Mouse (Mus musculus): Measurements from ENCODE around the gene Timm44.
A peak's percentile ranks its signal among the peaks of the same experiment; 100 is the strongest.
"Not testable (repeated sequence)": the region's sequence is repeated elsewhere in the genome, so short reads cannot be mapped to it uniquely, and the experiment has no call there.

Timm44 gene

GRCm38 (mm10) chr8:4263105-4263791, 12.5 kb downstream of the Timm44 start:
- DNase-seq (ENCODE audit: low spot score in 2 of 2), result no peak

DNA sequence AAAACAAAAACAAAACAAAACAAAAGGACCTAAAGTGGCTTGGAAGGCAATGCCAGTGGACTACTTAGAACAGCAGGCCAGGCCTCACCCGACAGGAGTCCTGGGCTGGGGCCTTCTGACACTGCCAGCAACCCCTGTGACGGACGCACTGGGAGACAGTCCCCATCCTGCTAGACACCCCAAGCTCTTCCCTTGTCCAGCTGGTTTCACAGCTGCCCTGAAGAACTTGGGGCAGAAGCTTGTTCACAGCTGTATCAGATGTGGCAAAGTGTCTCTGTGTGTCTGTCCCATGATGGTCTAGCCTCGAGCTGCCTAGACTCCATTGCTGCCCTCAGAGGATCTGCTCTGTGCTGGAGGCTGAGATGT, 15.9 kb downstream of the Timm44 start:
- DNase-seq (ENCODE audit: low spot score in 2 of 2), result no peak

DNA sequence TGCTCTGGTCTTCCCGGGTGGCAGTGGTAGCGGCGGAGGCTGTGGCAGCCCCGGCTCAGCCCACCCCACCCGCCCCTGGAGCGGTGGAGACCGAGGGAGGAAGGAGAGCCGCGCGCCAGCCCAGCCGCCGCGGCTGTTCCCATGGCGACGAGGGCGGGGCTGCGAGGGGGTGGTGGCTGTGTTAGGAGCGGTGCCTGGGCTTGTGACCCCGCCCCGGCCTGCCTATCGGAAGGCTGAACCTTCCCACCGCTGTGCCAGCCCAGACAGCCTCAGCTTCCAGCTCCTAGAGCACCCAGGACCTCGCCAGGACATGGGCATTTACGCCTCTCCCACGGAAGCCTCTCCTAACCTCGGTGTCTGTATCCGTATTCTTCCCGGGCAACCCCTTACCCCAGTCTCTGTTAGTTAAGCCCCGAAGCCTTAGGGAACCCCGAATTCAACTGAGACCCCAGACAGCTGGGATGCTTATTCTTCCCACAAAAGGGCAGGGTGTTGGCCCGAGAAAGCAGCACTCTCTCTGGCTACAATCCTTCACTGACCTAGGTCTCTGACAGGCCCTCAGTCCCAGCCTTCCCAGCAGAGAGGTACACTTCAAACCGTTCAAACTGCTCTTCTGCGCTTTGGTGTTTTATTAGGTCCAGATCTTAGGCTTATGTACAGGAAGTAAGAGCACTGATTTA, 16.4 kb downstream of the Timm44 start, which contains the start of gene Ctxn1:
Gene Ctxn1 (minus strand): TSS at position 150 of the 680 bp plus-strand sequence.
- peak; percentile 95 to 98 for DNase-seq (ENCODE audit: low spot score in 2 of 2)

DNA sequence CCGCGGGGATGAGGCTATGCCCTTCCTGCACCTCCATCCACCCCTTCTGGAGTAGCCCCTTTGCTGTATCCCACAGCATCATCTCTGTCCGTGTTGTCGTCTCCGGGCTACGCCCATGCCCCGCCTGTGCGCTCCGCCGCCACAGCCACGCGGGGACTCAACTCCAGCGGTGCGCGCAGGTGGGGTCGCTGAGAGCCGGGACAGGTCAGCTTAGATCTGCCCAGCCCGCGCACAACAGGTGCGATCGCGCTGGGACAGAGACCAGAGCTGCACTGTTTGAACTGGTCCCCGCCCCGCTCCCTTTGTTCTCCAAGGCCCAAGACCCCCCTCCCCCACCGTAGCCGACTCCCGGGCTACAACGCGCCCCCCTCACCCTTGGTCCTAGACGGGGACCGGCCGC, 17.0 kb downstream of the Timm44 start:
- no peak for DNase-seq (ENCODE audit: low spot score in 2 of 2)

DNA sequence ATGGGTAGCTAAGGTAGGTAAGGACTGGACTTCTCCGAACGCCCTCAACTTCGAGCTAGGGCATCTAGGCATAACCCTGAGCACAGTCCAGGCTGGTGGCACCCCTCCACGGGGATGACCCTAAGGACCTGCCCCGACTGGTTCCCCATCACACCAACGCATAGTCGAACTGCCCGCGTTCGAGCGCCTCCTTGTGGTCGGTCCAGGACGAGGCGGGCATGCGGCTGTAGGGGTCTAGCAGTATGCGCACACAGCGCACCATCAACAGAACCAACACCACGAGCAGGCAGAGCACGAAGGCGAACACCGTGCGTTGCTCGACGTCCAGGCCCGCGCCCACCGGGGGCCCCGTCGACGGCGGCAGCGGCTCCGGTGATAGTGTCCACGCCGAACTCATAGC, 17.5 kb downstream of the Timm44 start:
- DNase-seq (ENCODE audit: low spot score in 2 of 2), result peak; percentile 84 to 95

DNA sequence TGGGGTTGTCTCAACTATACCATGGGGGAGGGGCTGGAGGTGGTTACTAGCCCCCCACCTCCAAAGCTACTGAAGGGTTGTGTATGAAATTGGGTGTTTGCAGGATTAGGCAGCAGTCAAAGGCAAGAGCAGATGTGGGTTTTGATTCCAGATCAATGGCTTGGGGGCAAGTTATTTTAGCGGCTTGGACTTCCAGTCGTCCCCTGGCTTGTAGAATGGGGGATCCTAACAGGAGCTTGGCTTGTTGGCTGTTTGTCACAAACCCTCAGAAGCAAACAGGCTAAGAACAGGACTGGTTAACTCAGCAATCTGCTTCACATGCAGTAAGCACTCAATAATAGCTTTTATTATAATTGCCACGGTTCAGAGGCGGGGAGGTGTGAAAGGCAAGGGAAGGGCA, 18.4 kb downstream of the Timm44 start:
- DNase-seq (ENCODE audit: low spot score in 2 of 2), result no peak

GRCm38 (mm10) chr8:4256911-4257310, 18.8 kb downstream of the Timm44 start:
- DNase-seq (ENCODE audit: low spot score in 2 of 2), result no peak

DNA sequence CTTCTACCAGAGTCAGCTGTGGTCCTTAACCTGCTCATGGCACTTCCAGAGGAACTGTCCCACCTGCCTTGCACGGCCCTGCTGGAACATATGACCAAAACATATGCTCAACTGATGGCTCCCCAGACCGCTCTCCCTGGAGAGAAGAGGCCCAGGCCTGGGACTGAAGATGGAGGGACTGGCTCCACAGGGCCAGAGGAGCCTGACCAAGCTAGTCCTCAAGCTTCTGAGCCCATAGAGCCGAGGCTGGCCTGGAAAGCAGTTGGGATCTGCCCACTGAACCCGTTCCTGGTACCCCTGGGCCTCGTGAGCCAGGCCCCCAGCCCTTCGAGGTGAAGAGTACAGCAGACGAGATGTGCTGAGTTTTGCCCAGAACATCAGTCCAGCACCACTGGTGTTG, 20.2 kb downstream of the Timm44 start:
- DNase-seq (ENCODE audit: low spot score in 2 of 2), result not testable (repeated sequence)

DNA sequence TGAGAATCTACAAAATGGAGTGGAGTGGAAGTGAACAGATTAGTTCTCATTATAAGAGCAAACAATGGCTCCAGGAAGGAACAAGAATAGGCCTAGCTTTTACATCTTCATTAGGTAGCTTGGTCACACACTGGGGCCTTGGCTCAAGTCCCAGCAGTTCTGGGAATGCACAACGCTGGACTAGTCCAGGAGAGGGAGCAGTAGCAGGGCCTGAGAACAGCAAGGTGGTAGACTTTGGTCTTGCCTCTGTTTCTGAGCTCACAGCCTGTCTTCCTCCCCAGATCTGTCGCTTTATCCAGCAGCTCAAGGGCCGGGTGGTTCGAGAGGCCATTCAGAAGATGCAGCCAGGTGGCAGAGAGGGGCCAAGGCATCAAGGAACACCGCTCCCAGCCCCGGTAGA, 21.7 kb downstream of the Timm44 start:
- no peak for DNase-seq (ENCODE audit: low spot score in 2 of 2)

DNA sequence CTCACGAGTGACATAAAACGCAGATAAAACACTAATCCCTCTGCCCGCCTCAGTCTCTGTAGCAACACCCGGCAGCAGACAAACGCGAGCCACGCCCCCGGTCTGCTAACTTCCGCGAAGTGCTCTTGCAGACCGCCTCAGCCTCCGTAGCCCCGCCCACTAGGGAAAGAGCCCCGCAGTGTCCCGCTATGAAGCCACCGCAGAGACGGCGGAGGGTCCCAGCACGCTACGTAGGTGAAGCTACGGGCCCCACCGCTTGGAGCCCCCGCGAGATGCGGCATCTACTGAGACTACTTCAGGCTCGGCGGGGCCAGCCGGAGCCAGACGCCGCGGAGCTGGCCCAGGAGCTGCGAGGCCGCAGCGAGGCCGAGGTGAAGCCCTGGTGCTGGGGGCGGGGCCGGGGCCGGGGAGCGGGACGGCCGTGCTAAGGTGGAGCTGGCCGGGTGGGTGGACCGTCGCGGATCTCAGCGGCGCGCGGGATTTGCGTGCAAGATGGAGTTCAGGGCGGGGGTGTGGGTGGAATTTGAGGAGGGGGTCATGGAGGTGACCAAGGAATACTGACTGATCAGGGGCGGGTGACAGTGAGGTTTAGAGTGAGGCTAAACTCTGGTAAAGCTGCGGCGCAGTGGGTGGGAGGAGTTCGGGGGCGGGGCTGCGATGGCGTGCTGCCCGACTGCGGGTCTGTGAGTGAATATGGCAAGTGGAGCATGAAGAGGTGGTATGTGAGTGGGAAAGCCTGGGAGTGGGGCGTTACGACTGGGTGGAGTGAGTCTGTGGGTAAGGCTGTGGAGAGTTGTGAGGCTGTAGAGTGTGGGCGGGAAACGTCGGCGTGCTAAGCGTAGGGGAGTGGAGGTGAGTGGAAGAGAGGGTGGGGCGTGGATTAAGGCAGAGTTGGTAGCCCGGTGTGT, 22.5 kb downstream of the Timm44 start, which contains the start of gene Snapc2:
Gene Snapc2 (plus strand): TSS at position 147 of the 908 bp plus-strand sequence.
- peak; percentile 95 to 98 for DNase-seq (ENCODE audit: low spot score in 2 of 2)

- no peak for DNase-seq (ENCODE audit: low spot score in 2 of 2)
Measured at GRCm38 (mm10) chr8:4252116-4252760, 23.5 kb downstream of the Timm44 start.

DNA sequence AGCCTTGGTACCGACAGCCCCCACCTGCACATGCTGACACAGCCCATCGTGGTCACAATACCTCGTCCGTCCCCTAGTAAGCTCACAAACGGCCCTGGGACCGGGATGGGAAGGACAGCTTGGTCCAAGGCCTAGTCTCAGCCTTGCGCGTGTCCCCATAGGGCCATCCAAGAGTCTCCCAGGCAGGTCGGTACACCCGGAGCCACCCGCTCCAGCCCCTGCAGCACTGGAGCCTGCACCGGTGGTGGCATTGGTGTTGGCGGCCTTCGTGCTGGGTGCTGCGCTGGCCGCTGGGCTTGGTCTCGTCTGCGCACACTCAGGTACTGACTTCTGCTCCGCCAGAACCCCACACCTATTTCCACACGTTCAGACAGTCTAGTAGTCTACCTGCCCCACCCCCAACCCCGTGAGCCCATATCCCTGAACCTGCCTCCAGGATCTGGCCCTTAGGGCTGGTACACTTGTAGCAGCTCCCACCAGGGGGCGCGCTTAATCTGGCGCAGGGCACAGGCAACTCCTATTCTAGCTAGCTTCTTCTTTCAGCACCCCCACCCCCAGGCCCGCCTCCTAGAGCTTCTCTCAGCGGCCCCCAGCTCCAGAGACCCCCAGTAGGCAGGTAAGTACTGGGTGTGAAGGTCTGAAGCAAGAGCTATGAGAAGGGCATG, 25.3 kb downstream of the Timm44 start:
- DNase-seq (ENCODE audit: low spot score in 2 of 2), result peak; percentile 84 to 95

DNA sequence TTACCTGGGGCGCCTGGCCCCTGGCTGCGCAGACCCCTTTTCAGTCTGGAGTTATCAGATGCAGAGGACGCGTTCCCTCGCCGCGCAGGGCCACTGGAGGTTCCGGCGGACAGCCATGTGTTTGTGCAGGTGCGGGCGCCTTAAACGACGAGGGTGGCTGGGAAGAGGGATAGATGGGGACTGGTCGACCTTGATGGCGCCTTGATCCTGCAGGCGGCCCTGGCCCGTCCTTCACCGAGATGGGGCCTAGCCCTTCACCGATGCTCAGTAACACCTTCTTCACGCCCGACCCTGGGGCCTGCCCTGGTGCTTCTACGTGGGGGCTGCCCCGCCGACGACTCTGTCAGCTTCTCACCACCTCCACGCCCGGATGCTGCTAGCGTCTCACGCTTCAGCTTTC, 26.5 kb downstream of the Timm44 start:
- no peak for DNase-seq (ENCODE audit: low spot score in 2 of 2)

GRCm38 (mm10) chr8:4247951-4248540, 27.7 kb downstream of the Timm44 start, which contains the start of gene Tgfbr3l:
Gene Tgfbr3l, plus strand, starts transcription at chr8:4248214.
- no peak for DNase-seq (ENCODE audit: low spot score in 2 of 2)

GRCm38 (mm10) chr8:4247241-4247640, 28.5 kb downstream of the Timm44 start:
- no peak for DNase-seq (ENCODE audit: low spot score in 2 of 2)

DNA sequence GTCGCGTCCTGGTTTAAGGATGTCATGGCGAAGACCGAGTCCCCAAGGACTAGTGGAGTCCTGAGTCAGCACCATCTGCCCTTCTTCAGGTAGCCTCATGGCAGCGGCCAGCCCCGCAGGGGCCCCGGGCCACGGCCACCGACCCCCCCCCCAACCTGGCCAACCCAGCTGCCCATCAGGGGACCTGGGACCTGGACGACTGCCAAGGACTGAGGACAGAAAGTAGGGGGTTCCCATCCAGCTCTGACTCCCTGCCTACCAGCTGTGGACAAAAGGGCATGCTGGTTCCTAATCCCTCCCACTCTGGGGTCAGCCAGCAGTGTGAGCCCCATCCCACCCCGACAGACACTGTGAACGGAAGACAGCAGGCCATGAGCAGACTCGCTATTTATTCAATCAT, 30.0 kb downstream of the Timm44 start:
- no peak for DNase-seq (ENCODE audit: low spot score in 2 of 2)

DNA sequence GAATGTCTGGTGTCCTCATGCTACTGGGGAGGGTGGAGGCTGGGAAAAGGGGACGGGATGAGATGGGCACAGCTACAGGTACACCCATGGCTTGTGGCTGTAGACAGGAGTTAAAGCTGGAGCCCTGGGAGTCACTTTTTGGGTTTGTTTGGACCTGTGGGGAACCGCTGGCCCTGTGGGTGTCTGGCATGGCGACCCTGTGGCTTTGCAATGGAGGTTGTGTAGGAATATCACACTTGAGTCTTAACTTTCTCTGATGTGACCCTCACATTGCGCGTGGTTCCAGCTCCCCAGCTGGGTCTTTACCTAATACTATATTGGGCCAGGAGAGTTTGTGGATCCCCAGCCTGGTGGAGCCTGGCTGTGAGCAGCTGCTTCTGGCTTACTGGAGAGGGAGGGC, 30.7 kb downstream of the Timm44 start:
- DNase-seq (ENCODE audit: low spot score in 2 of 2), result no peak

DNA sequence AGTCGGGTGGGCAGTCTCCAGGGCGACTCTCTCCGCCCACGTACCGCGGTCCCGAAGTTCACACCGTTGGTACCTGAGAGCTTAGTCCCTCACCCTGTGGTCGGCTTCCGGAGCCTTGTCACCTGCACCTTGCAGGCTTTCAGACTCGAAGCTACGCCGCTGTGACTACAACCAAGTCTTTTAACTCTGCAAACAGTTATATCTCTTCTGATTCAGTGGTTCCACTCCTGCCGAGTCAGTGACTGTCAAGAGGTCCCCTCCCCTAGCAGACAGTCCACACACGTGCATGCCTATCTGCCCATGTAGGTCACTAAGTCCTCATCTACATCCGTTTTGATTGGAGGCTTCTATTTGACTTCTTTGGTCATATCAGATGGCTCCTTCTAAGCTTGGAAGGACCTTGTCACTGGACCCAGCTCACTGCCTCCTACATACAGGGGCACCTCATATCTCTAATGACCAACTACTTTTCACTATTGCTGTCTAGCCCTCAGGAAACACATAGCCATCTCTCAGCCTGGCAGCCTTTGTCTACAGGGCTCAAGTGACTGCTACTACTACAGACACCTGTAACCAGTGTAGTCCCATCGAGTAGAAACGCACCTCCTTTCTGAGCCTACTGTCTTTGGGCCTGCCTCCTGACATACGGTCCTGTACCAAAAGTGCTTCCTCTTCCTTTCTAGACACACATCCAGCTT, 36.4 kb downstream of the Timm44 start:
- no peak for DNase-seq (ENCODE audit: low spot score in 2 of 2)

- DNase-seq (ENCODE audit: low spot score in 2 of 2), result peak; percentile 99
Measured at GRCm38 (mm10) chr8:4238434-4239192, 37.1 kb downstream of the Timm44 start, which contains the start of the genes Map2k7 and Gm49320. Gene Map2k7, plus strand, starts transcription at chr8:4238740. Gene Gm49320, plus strand, starts transcription at chr8:4238865.
